23 mouse cellular contexts compared by ENCODE assay signal in the genomic region with DNA sequence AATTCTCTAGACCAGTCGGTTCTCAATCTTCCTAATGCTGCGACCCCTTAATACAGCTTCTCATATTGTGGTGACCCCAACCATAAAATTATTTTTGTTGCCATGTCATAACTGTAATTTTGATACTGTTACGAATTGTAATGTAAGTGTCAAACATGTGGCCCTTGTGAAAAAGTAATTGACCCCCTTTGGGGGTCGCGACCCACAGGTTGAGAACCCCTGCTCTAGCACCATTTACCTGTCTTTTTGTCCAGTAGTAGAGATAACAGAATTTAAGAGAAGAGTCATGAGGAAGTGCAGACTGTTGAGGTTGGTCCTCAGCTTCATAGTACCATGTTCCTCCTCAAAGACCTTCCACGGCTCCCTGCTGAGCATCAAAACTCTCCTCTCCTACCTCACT.
"Had no signal": no experiment of that assay in that cellular context is flagged by ENCODE, and none has a peak within 500 bp of the region (broad histone marks: within the 10 kb centered on the region; RNA-seq: fewer than 3 reads in every experiment).

No protein-coding gene starts in this region.

- H3K27ac ChIP-seq: heart, embryonic 13.5 days; heart, embryonic 15.5 days; hindbrain, embryonic 10.5 days; hindbrain, embryonic 12.5 days; hindbrain, embryonic 13.5 days; hindbrain, embryonic 14.5 days; hindbrain, embryonic 15.5 days; hindbrain, postnatal 0 days; intestine, embryonic 15.5 days; layer of hippocampus, adult 2 months; left cerebral cortex, adult 2 months had no signal

- H3K9me3 ChIP-seq: heart, embryonic 12.5 days; heart, embryonic 13.5 days; heart, embryonic 15.5 days; hindbrain, embryonic 10.5 days; hindbrain, embryonic 12.5 days; hindbrain, embryonic 13.5 days; hindbrain, embryonic 15.5 days; intestine, embryonic 15.5 days had no signal

- DNase-seq: heart, postnatal 10 days; heart, postnatal 14 days; heart, postnatal 36 days; heart, postnatal 4 days; kidney, adult 2 months; kidney, postnatal 10 days; layer of hippocampus, adult 9-11 months; layer of hippocampus, postnatal 36 days had no signal

- H3K4me2 ChIP-seq: heart, embryonic 11.5 days; heart, embryonic 12.5 days; heart, embryonic 13.5 days; heart, embryonic 15.5 days; hindbrain, embryonic 12.5 days; hindbrain, embryonic 13.5 days; hindbrain, embryonic 14.5 days; hindbrain, embryonic 15.5 days had no signal

- H3K4me1 ChIP-seq: heart, embryonic 12.5 days; heart, embryonic 13.5 days; heart, embryonic 15.5 days; hindbrain, embryonic 12.5 days; intestine, embryonic 15.5 days had no signal

- ATAC-seq: hindbrain, embryonic 16.5 days; hindbrain, postnatal 0 days; inflammation-experienced regulatory T-cells, adult 6 months had no signal

- H3K36me3 ChIP-seq: heart, embryonic 12.5 days; heart, embryonic 13.5 days; heart, embryonic 15.5 days; hindbrain, embryonic 10.5 days; hindbrain, embryonic 12.5 days; hindbrain, embryonic 13.5 days; hindbrain, embryonic 15.5 days; intestine, embryonic 15.5 days had no signal

- H3K4me3 ChIP-seq: heart, embryonic 12.5 days; heart, embryonic 13.5 days; heart, embryonic 15.5 days; hindbrain, embryonic 10.5 days; hindbrain, embryonic 12.5 days; hindbrain, embryonic 13.5 days; hindbrain, embryonic 15.5 days; layer of hippocampus, adult 2 months; left cerebral cortex, adult 2 months had no signal

- H3K27me3 ChIP-seq: heart, embryonic 15.5 days; hindbrain, embryonic 15.5 days; intestine, embryonic 15.5 days had no signal

- H3K9ac ChIP-seq: heart, embryonic 12.5 days; heart, embryonic 13.5 days; heart, embryonic 15.5 days; hindbrain, embryonic 12.5 days; hindbrain, embryonic 13.5 days; hindbrain, embryonic 14.5 days; hindbrain, embryonic 15.5 days; intestine, embryonic 15.5 days had no signal
